Mouse (Mus musculus) bone marrow, adult 2 months (tissue): Measurements from ENCODE around the gene Vapb. TPM values are rescaled to one million over a fixed set of nuclear protein-coding genes. Genes with fewer than 3 reads are reported as not detected.

Experiments
- H3K27ac ChIP-seq: fragments of 200-500 bp; 2 replicates; pipeline ENCODE4 v1.5.1; 2012; ENCODE audit warnings: low read depth, mild to moderate bottlenecking, control low read depth, inconsistent platforms, low read length; ENCODE audit not compliant: control insufficient read depth, poor library complexity, insufficient read depth
- H3K4me1 ChIP-seq: fragments of 200-500 bp; 2 replicates; pipeline ENCODE4 v1.6.1; 2011; ENCODE audit warnings: low read length; ENCODE audit not compliant: control insufficient read depth, insufficient read depth
- H3K4me3 ChIP-seq: fragments of 200-500 bp; replicated peaks from 2 replicates; pipeline ENCODE3; 2011; ENCODE audit warnings: mild to moderate bottlenecking, low read depth, low read length, control low read depth; ENCODE audit not compliant: control insufficient read depth
- CTCF ChIP-seq: fragments of 200-500 bp; IDR thresholded peaks from 2 replicates; pipeline ENCODE4 v1.5.1; 2011; ENCODE audit warnings: low read length, control low read depth; ENCODE audit not compliant: control insufficient read depth, insufficient read depth
- POLR2A ChIP-seq: fragments of 200-500 bp; IDR thresholded peaks from 2 replicates; pipeline ENCODE4 v1.6.1; 2011; ENCODE audit warnings: low read depth, mild to moderate bottlenecking, control low read depth, low read length, borderline replicate concordance; ENCODE audit not compliant: control insufficient read depth
- WGBS: fragments of 180-500 bp; shearing (Covaris S2); methylation state at CpG from one replicate; pipeline ENCODE4 v1.1.7; 2018; 5-methylcytosine and 5-hydroxymethylcytosine counted together
- polyA plus RNA-seq: library from polyadenylated mRNA; stranded (reverse); fragments of >200 nt; gene quantifications from 2 replicates; pipeline ENCODE4 v1.2.4, GENCODE M21; 2011; ENCODE audit warnings: low replicate concordance; ENCODE audit not compliant: missing spikeins, insufficient read depth, insufficient read length

The Vapb gene
- polyA plus RNA-seq, 1 experiment, result 24.6 TPM

GRCm38 (mm10) chr2:173770620-173771019 is 33.3 kb downstream of the Vapb start:
- 84% methylated on average over 5 of the region's 5 CpGs for WGBS
- Histone ChIP-seq H3K4me1 (no peaks in the 10 kb centered on the region), H3K4me3 (no peak overlapping the region), H3K27ac (no peak overlapping the region)
- TF ChIP-seq POLR2A (no peak), CTCF (no peak)

GRCm38 (mm10) chr2:173771706-173772105 is 34.4 kb downstream of the Vapb start:
- 78% methylated on average over 8 of the region's 8 CpGs for WGBS
- Histone ChIP-seq H3K27ac (no peak overlapping the region), H3K4me3 (no peak overlapping the region), H3K4me1 (no peaks in the 10 kb centered on the region)
- TF ChIP-seq POLR2A, result no peak
- no peak for TF ChIP-seq CTCF

GRCm38 (mm10) chr2:173775556-173775955 is 38.2 kb downstream of the Vapb start:
- TF ChIP-seq CTCF, result no peak
- TF ChIP-seq POLR2A, result no peak
- H3K4me3 ChIP-seq, result no peak overlapping the region
- 81% methylated on average over 3 of the region's 3 CpGs for WGBS
- H3K27ac ChIP-seq, result no peak overlapping the region
- H3K4me1 ChIP-seq, result no peaks in the 10 kb centered on the region

- H3K4me1 ChIP-seq, result no peaks in the 10 kb centered on the region
- TF ChIP-seq CTCF (no peak), POLR2A (no peak)
- H3K27ac ChIP-seq, result no peak overlapping the region
- 89% methylated on average over 9 of the region's 9 CpGs for WGBS
- no peak overlapping the region for H3K4me3 ChIP-seq
Measured at GRCm38 (mm10) chr2:173776108-173776507, 38.8 kb downstream of the Vapb start.

DNA sequence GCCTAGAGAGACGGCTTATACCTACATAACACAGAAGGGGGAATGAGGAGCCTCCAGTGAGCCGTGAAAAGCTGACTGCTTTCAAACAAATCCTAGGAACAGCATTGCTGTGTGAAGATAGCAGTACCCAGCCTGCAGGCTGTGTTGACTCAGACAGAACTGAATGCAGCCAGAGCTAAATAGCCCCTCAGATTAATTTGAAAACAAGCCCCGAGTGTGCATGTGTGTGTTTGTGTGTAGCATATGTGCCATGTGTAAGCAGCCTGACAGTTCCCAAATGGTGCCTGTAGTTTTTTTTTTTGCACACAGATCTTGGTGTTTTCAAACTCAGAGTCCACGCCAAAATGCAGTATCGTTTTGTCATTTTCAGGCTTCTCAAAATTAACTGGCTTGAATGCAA is 43.6 kb downstream of the Vapb start:
- H3K4me3 ChIP-seq, result no peak overlapping the region
- TF ChIP-seq POLR2A (no peak), CTCF (no peak)
- WGBS, result 89% methylated on average over 5 of the region's 5 CpGs

DNA sequence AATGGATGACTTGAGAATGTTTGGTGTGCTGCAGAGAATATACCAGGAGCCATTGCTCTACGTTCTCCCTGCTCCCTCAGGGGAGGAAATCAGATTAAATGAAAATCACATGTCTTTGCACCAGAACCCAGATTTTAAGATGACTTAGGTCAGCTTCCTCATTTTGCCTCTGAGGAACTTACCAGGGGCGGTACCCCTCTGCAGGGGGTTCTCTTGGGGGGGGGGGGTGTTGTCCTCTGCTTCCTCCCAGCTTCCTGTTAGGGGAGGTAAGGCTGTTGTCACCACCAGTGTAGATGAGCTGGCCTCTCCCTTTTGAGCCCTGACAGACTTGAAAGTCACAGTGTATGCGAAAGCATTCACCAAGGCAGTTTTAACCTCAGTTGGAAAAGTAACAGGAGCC is 47.1 kb downstream of the Vapb start:
- H3K4me1 ChIP-seq, result peaks cover 3% of the 10 kb centered on the region
- TF ChIP-seq POLR2A, result no peak
- 5% methylated on average over 3 of the region's 3 CpGs for whole genome bisulfite sequencing
- no peak overlapping the region for H3K4me3 ChIP-seq
- peak overlapping the region; percentile 76 for H3K27ac ChIP-seq

More for the DNA sequence above, 43.6 kb downstream of the Vapb start:
- no peak overlapping the region for H3K27ac ChIP-seq
- H3K4me1 ChIP-seq, result peaks cover 3% of the 10 kb centered on the region

- Histone ChIP-seq H3K27ac (peak overlapping the region; percentile 76), H3K4me1 (peaks cover 3% of the 10 kb centered on the region), H3K4me3 (no peak overlapping the region)
- 53% methylated on average over 6 of the region's 6 CpGs for WGBS
- TF ChIP-seq CTCF (no peak), POLR2A (no peak)
Measured at GRCm38 (mm10) chr2:173784884-173785283, 47.6 kb downstream of the Vapb start.

GRCm38 (mm10) chr2:173789945-173790804 is 52.9 kb downstream of the Vapb start:
- Histone ChIP-seq H3K4me3 (no peak overlapping the region), H3K4me1 (peaks cover 1% of the 10 kb centered on the region; the same call in 1 of the 2 replicates), H3K27ac (no peak overlapping the region)
- WGBS, result 52% methylated on average over 23 of the region's 23 CpGs
- TF ChIP-seq CTCF (no peak), POLR2A (no peak)
